Mouse (Mus musculus): ENCODE data around the gene Ptp4a2. TPM values are rescaled to one million over a fixed set of nuclear protein-coding genes. Genes with fewer than 3 reads are reported as not detected.
A peak's percentile ranks its signal among the peaks of the same experiment; 100 is the strongest.

Ptp4a2 gene
- polyA plus RNA-seq, 1 experiment from 2014 or later, result 395 TPM

DNA sequence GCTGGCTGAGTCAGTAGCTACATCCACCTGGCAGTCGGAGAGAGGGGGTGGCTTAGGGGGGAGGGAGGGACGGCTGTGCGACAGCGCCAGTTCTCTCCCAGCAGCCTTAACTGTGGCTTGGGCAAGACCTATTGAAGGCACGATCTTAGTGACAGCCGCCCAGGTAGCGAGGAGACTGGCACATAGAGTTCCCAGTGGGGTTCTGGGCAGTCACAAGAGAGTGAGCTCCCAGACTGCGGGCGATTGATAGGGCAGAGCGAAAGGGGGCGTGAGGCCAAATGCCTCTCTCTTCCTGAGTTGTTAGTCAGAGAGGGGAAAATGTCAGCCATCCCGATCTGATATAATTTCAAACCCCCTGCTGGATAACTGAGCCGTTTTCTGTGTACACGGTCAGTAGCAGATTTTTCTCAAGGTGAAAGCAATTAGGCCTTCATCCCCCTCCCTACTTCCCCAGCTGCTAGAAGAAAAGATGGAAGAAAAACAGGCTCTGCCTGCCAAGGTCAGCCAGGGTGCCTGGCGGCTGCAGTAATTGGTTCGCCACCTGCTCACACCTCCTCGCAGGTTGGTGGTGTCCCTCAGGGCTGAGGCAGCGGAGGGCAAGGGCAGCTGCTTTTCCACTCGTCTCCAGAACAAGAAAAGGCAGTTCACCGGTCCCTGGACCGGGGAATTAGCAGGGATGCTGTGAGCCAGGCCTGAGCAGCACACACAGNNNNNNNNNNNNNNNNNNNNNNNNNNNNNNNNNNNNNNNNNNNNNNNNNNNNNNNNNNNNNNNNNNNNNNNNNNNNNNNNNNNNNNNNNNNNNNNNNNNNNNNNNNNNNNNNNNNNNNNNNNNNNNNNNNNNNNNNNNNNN, 39.1 kb upstream of the Ptp4a2 start:
- no peaks in the 10 kb centered on the region for H3K36me3 ChIP-seq (ENCODE audit: control insufficient read depth, insufficient read depth, low read length)
- H3K27ac ChIP-seq (ENCODE audit: low read depth, low read length), result peak overlapping the region; percentile 46; the same call in 1 of the 2 replicates
- DNase-seq (ENCODE audit: low spot score) (peak; percentile 64), ATAC-seq (replicated peaks; ENCODE audit: low FRiP score) (no peak)
- H3K4me2 ChIP-seq (ENCODE audit: low read depth, low read length, severe bottlenecking), result peak overlapping the region; percentile 6; the same call in 1 of the 2 replicates
- H3K4me1 ChIP-seq (replicated peaks; ENCODE audit: control insufficient read depth, insufficient read depth, low read length), result peaks cover 9% of the 10 kb centered on the region
- H3K9me3 ChIP-seq (ENCODE audit: control insufficient read depth, low read length), result no peaks in the 10 kb centered on the region
- no peak overlapping the region; the same call in 1 of the 2 replicates for H3K9ac ChIP-seq (ENCODE audit: low read length)
- no peak overlapping the region for H3K4me3 ChIP-seq (ENCODE audit: low read depth, low read length)
- H3K27me3 ChIP-seq (ENCODE audit: control insufficient read depth, insufficient read depth, low read length), result peaks cover 5% of the 10 kb centered on the region; the same call in 1 of the 2 replicates
- 2% methylated on average over 21 of the region's 21 CpGs for WGBS

DNA sequence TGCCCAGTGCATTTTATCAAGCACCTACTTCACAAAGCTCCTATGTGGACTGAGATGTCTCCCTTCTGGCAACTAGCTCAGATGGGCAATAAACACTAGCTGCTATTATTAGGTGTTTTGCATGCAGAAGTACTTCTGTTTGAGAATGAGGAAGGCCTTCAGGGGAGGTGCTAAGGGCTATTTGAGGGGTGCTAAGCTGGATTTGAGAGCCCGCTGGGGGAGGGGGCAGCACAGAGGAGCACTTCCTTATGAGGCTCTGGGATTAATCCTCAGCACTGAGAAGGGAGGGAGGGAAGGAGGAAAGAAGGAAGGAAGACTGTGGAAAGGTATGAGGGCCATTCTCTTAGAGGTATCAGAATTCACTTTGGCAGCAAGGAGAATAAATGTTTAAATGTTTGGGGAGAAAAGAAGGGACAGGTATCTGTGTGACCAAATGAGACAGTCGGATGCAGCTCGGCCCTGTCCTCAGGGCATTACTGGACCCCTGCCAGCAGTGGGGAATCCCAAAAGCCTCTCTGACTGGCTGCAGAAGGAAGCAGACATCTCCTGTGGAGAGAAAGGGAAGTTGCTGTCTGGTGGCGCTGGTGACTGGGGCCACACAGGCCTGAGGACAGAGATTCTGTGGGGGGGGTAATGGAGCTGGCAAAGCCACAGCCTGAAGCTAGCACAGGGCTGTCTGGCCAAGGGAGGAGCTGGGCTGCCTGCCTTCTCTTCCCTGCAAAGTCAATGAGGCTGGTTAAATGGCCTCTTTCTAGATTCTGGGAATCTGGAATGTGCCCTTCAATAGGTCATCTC, 28.9 kb upstream of the Ptp4a2 start:
- no peaks in the 10 kb centered on the region for H3K36me3 ChIP-seq (ENCODE audit: control insufficient read depth, insufficient read depth, low read length)
- ATAC-seq (replicated peaks; ENCODE audit: low FRiP score) (no peak), DNase-seq (ENCODE audit: low spot score) (no peak)
- H3K27ac ChIP-seq (ENCODE audit: low read depth, low read length), result no peak overlapping the region; the same call in 1 of the 2 replicates
- H3K4me1 ChIP-seq (replicated peaks; ENCODE audit: control insufficient read depth, insufficient read depth, low read length), result 0 out of 2 replicates have a peak, but pooled peaks cover 1% of the 10 kb centered on the region
- H3K4me3 ChIP-seq (ENCODE audit: low read depth, low read length), result no peak overlapping the region
- no peak overlapping the region for H3K9ac ChIP-seq (ENCODE audit: low read length)
- 19% methylated on average over 4 of the region's 4 CpGs for WGBS
- no peaks in the 10 kb centered on the region for H3K27me3 ChIP-seq (ENCODE audit: control insufficient read depth, insufficient read depth, low read length)
- H3K4me2 ChIP-seq (ENCODE audit: low read depth, low read length, severe bottlenecking), result no peak overlapping the region
- H3K9me3 ChIP-seq (ENCODE audit: control insufficient read depth, low read length), result no peaks in the 10 kb centered on the region

DNA sequence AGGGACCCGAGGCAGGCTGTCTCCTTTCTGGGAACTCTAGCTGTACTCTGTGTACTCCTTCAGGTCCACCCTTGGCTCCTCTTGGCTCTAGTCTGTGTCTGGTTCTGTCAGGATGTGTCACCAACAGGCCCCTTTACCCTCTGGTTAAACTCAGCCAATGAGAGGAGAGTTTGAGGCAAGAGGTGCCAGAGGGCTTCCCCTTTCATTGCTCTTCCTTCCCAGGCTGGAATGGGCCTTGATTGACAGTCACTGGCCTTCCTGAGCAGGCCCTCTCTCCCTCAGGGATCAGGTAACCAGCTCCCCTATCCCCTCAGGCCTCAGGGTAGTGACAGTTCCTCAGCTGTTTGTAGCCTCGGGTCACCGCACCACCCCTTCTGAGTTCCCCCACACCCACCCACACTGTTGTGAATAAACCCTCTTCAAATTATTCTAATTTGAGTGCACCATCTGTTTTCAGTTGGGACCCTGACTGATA, 28.1 kb upstream of the Ptp4a2 start:
- Histone ChIP-seq H3K4me1 (replicated peaks; ENCODE audit: control insufficient read depth, insufficient read depth, low read length) (0 out of 2 replicates have a peak, but pooled peaks cover 1% of the 10 kb centered on the region), H3K4me3 (ENCODE audit: low read depth, low read length) (no peak overlapping the region), H3K9me3 (ENCODE audit: control insufficient read depth, low read length) (no peaks in the 10 kb centered on the region), H3K27ac (ENCODE audit: low read depth, low read length) (no peak overlapping the region; the same call in 1 of the 2 replicates), H3K4me2 (ENCODE audit: low read depth, low read length, severe bottlenecking) (no peak overlapping the region), H3K27me3 (ENCODE audit: control insufficient read depth, insufficient read depth, low read length) (no peaks in the 10 kb centered on the region), H3K9ac (ENCODE audit: low read length) (no peak overlapping the region), H3K36me3 (ENCODE audit: control insufficient read depth, insufficient read depth, low read length) (no peaks in the 10 kb centered on the region)
- no peak for ATAC-seq (replicated peaks; ENCODE audit: low FRiP score)
- no peak for DNase-seq (ENCODE audit: low spot score)
- WGBS, result 45% methylated on average over 3 of the region's 3 CpGs

DNA sequence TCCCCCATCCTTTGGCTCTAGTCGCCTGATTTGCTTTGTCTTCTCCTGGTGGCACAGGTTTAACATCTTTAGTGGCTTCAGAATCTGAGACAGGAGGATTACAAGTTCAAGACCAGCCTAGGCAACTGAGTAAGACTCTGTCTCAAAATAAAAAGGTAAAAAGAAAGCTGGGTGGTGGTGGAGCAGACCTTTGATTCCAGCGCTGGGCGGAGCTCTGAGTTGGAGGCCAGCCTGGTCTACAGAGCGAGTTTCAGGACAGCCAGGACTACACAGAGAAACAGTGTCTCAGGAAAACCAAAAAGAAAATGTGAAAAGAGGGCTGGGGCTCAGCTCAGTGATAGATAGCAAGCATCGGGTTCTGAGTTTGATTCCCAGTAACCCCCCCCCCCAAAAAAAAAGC, 27.5 kb upstream of the Ptp4a2 start:
- Histone ChIP-seq H3K4me2 (ENCODE audit: low read depth, low read length, severe bottlenecking) (no peak overlapping the region), H3K4me1 (replicated peaks; ENCODE audit: control insufficient read depth, insufficient read depth, low read length) (0 out of 2 replicates have a peak, but pooled peaks cover 1% of the 10 kb centered on the region), H3K27ac (ENCODE audit: low read depth, low read length) (no peak overlapping the region), H3K4me3 (ENCODE audit: low read depth, low read length) (no peak overlapping the region), H3K9me3 (ENCODE audit: control insufficient read depth, low read length) (no peaks in the 10 kb centered on the region), H3K36me3 (ENCODE audit: control insufficient read depth, insufficient read depth, low read length) (no peaks in the 10 kb centered on the region), H3K9ac (ENCODE audit: low read length) (no peak overlapping the region), H3K27me3 (ENCODE audit: control insufficient read depth, insufficient read depth, low read length) (no peaks in the 10 kb centered on the region)
- DNase-seq (ENCODE audit: low spot score), result no peak
- WGBS, result 83% methylated on average over 5 of the region's 5 CpGs
- ATAC-seq (replicated peaks; ENCODE audit: low FRiP score), result no peak

DNA sequence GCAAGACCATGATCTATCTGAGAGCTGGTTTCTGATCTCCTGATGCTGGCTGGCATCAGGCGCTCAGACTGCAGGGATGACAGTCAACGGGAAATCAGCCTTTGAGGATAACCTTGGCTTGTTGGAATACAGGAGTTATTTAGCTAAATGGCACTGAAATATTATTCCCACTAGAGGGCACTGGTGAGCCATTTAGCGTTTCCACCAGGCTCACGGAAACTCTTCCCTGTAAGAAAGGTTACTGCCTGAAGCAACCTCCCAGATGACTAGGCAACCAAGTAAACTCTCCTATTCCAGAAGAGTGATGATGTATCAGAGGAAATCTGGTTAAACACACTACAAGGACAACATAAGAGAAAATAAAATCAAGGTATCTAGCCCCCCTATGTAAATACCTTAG, 25.8 kb upstream of the Ptp4a2 start:
- H3K4me2 ChIP-seq (ENCODE audit: low read depth, low read length, severe bottlenecking), result no peak overlapping the region
- H3K4me1 ChIP-seq (replicated peaks; ENCODE audit: control insufficient read depth, insufficient read depth, low read length), result 0 out of 2 replicates have a peak, but pooled peaks cover 1% of the 10 kb centered on the region
- H3K27ac ChIP-seq (ENCODE audit: low read depth, low read length), result no peak overlapping the region
- WGBS, result 4% methylated on average over 4 of the region's 4 CpGs
- H3K9me3 ChIP-seq (ENCODE audit: control insufficient read depth, low read length), result no peaks in the 10 kb centered on the region
- no peak for ATAC-seq (replicated peaks; ENCODE audit: low FRiP score)
- no peak overlapping the region for H3K9ac ChIP-seq (ENCODE audit: low read length)
- no peaks in the 10 kb centered on the region for H3K36me3 ChIP-seq (ENCODE audit: control insufficient read depth, insufficient read depth, low read length)
- peak; percentile 75 for DNase-seq (ENCODE audit: low spot score)
- no peak overlapping the region for H3K4me3 ChIP-seq (ENCODE audit: low read depth, low read length)
- H3K27me3 ChIP-seq (ENCODE audit: control insufficient read depth, insufficient read depth, low read length), result no peaks in the 10 kb centered on the region

DNA sequence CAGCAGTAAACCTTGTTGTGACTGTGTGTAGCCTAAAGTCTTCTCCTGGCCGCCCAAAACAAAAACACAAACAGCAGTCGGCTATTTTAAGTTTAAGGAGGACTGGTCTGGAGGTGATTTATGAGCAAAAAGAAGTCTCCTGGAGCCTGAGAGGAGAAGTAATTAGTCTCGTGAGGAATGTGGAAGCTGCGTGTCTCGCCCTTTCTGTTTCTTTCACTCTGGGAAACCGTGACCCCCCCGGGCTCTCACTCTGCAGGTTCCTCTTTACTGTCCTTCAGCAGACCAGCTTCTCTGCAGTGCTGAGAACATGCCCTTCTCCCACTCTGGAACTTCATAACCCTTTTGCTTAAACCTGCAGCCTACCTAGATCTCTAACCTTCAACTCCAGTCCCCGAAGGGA, 22.3 kb upstream of the Ptp4a2 start:
- Histone ChIP-seq H3K4me1 (replicated peaks; ENCODE audit: control insufficient read depth, insufficient read depth, low read length) (no peaks in the 10 kb centered on the region), H3K9ac (ENCODE audit: low read length) (no peak overlapping the region), H3K9me3 (ENCODE audit: control insufficient read depth, low read length) (no peaks in the 10 kb centered on the region), H3K4me3 (ENCODE audit: low read depth, low read length) (no peak overlapping the region), H3K27me3 (ENCODE audit: control insufficient read depth, insufficient read depth, low read length) (no peaks in the 10 kb centered on the region), H3K36me3 (ENCODE audit: control insufficient read depth, insufficient read depth, low read length) (no peaks in the 10 kb centered on the region), H3K27ac (ENCODE audit: low read depth, low read length) (no peak overlapping the region), H3K4me2 (ENCODE audit: low read depth, low read length, severe bottlenecking) (no peak overlapping the region)
- WGBS, result 79% methylated on average over 8 of the region's 8 CpGs
- DNase-seq (ENCODE audit: low spot score), result no peak
- no peak for ATAC-seq (replicated peaks; ENCODE audit: low FRiP score)

DNA sequence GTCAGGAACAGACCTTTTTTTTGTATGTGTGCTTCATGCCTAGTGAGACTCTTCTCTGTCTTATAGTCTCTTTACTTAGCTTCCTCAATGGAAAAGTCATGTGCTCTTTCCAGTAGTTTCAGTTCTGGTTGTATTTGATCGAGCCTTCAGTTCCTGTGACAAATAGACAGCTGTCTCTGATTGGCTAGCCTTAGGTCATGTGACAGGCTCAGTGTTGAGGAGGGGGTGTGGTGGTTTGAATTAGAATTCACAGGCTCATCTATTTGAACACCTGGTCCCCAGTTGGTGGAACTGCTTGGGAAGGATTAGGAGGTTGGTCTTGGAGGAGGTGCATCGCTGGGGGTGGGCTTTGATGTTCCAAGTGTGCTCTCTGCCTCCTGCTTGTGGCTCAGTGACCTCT, 21.4 kb upstream of the Ptp4a2 start:
- ATAC-seq (replicated peaks; ENCODE audit: low FRiP score) (no peak), DNase-seq (ENCODE audit: low spot score) (no peak)
- Histone ChIP-seq H3K27ac (ENCODE audit: low read depth, low read length) (no peak overlapping the region), H3K36me3 (ENCODE audit: control insufficient read depth, insufficient read depth, low read length) (no peaks in the 10 kb centered on the region), H3K9me3 (ENCODE audit: control insufficient read depth, low read length) (no peaks in the 10 kb centered on the region), H3K27me3 (ENCODE audit: control insufficient read depth, insufficient read depth, low read length) (no peaks in the 10 kb centered on the region), H3K4me1 (replicated peaks; ENCODE audit: control insufficient read depth, insufficient read depth, low read length) (no peaks in the 10 kb centered on the region; the same call in 1 of the 2 replicates), H3K4me2 (ENCODE audit: low read depth, low read length, severe bottlenecking) (no peak overlapping the region), H3K4me3 (ENCODE audit: low read depth, low read length) (no peak overlapping the region), H3K9ac (ENCODE audit: low read length) (no peak overlapping the region)
- 84% methylated on average over 2 of the region's 2 CpGs for WGBS

DNA sequence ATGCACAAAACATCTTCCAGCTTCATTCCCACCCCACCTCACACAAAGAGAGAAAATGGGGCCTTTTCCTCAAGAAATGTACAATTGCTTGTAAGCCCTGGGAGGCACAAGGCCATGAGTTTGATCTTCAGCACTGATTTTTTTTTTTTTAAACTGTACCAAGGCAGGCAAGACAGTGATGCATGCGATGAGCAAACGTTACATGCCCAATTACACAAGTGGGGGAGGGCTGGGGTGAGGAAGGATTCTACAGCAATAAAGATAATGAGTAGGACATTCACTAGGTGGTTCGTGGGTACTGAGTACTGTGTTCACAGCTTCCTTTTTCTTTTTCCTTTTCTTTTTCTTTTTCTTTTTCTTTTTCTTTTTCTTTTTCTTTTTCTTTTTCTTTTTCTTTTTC, 20.5 kb upstream of the Ptp4a2 start:
- DNase-seq (ENCODE audit: low spot score), result no peak
- no peak for ATAC-seq (replicated peaks; ENCODE audit: low FRiP score)
- no peaks in the 10 kb centered on the region for H3K27me3 ChIP-seq (ENCODE audit: control insufficient read depth, insufficient read depth, low read length)
- no peaks in the 10 kb centered on the region for H3K9me3 ChIP-seq (ENCODE audit: control insufficient read depth, low read length)
- no peak overlapping the region for H3K4me3 ChIP-seq (ENCODE audit: low read depth, low read length)
- H3K27ac ChIP-seq (ENCODE audit: low read depth, low read length), result no peak overlapping the region
- 88% methylated on average over 3 of the region's 3 CpGs for WGBS
- H3K9ac ChIP-seq (ENCODE audit: low read length), result no peak overlapping the region
- H3K4me2 ChIP-seq (ENCODE audit: low read depth, low read length, severe bottlenecking), result no peak overlapping the region
- no peaks in the 10 kb centered on the region for H3K36me3 ChIP-seq (ENCODE audit: control insufficient read depth, insufficient read depth, low read length)
- peaks cover 5% of the 10 kb centered on the region; the same call in 1 of the 2 replicates for H3K4me1 ChIP-seq (replicated peaks; ENCODE audit: control insufficient read depth, insufficient read depth, low read length)
